Mouse (Mus musculus) left cerebral cortex, adult 8-10 months (tissue): ENCODE data around the gene Bcl9l. TPM values are rescaled to one million over a fixed set of nuclear protein-coding genes. Genes with fewer than 3 reads are reported as not detected.

Experiments used
- DNase-seq, 2 experiments: peaks; one replicate each; pipeline ENCODE4 v3.0.0; 2022; ENCODE audit warnings: low spot score in 2 of 2
- total RNA-seq, 4 experiments: library from RNA; stranded (reverse); gene quantifications; 2 replicates each; pipeline ENCODE4 v1.2.4; 2022

Bcl9l gene
- total RNA-seq, 4 experiments from 2014 or later, result 60.4 to 67.8 (median 61.9) TPM

DNA sequence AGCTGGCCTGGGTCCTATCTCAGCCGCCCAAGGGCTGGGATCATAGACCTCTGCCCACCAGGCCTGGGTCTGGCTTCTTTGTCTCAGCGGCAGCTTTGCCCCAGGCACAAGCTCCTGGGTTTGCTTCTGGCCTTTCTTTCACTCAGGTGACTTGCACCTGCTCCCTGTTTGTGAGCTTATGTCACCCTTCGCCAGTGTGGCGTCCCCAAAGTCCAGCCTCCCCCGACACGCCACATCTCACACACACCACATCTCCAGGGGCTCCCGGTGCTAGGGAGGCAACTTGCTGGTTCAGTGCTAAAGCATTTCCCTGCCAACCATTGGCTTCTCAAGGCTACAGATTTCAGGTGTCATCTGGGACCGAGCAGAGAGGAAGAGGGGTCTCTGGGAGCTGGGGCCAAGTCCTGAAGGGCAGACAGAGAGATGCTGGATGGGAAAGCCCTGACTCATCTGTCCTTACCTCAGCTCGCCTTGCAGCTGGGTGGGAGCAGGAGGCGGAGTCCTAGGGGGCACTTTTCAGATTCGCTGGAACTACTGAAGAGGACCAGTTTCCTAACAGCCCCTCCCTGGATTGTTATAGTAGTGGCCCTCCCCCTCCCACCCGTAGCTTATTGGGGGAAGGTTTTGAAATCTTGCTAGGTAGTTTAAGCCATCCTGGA, 14.3 kb downstream of the Bcl9l start:
- DNase-seq, result no peak

DNA sequence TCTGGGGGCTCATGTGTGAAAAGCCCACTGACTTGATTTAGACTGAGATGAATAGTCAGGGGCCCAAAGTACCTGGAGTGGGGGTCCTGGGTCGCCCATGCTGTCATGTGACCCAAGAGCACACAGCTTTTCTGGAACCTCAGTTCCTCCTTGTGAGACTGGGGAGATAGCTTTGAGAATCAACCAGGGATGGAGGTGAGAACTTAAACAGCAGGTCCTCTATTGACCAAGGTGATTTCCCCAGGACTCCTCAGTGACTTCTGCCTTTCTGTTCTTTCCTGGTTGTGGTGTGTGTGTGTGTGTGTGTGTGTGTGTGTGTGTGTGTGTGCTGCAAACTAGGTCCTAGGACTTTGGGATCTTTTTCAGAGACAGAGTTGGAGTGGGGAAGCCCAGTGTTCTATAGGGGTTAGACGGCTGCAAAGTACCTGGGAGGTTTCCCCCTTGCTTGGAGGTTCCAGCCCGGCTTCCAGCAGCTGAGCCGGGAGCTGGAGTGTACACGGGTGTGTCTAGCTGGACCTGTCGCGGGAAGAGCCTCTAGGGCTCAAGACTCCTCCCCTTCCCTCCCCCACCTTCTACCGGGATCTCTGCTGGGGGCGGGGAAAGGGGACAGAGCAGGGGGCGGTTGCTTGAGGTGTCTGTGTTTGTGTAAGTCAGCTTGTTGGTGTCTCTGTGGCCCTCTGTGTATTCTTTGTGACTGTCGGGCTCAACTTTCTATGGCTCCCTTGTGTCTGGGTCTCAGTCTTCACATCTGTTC, 15.2 kb downstream of the Bcl9l start:
- no peak for DNase-seq

DNA sequence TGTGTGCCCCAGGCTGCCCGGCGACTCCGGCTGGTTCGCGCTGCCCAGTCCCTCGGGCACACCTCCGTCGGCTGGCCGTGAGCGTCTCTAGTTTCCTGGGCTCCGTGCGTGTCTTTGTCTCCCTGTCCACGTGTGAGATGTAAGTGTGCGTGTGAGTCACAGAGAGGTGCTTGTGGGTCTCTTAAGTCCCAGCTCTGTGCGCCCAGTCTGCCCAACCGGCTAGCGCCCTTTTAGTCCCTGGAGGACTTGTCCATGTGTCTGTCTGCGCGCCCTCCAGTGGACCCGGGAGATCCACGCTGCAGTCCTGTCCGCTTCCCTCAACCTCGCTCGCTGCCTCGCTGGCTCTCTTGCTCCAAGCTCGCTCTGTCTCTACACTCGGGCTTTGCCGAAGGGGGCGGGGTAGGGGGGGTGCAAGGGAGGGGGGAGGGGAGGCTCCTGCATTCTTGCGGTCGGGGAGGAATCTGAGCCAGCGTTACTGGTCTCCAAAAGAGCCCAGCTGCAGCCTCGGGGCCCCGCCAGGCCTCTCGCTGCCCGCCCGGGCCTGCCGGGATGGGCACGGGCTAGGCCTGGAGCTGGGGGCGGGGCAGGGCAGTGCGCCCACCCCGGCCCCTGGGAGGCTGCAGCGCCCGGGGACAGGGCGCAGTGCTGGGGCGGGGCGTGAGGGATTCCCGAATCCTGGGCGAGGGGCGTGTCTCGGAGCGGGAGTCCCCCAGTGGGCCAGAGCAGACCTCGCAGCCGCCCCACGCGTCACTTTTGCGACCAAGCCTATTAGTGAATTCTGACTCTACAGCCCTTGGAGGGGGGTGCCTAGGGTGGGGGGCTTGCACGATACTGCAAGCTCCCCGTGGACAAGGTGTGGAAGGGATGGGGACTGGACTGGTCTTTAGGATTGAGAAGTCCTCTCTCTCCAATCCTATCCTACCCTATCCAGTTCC, 16.1 kb downstream of the Bcl9l start:
- DNase-seq, result peak in 1 of 2 experiments; percentile 58

DNA sequence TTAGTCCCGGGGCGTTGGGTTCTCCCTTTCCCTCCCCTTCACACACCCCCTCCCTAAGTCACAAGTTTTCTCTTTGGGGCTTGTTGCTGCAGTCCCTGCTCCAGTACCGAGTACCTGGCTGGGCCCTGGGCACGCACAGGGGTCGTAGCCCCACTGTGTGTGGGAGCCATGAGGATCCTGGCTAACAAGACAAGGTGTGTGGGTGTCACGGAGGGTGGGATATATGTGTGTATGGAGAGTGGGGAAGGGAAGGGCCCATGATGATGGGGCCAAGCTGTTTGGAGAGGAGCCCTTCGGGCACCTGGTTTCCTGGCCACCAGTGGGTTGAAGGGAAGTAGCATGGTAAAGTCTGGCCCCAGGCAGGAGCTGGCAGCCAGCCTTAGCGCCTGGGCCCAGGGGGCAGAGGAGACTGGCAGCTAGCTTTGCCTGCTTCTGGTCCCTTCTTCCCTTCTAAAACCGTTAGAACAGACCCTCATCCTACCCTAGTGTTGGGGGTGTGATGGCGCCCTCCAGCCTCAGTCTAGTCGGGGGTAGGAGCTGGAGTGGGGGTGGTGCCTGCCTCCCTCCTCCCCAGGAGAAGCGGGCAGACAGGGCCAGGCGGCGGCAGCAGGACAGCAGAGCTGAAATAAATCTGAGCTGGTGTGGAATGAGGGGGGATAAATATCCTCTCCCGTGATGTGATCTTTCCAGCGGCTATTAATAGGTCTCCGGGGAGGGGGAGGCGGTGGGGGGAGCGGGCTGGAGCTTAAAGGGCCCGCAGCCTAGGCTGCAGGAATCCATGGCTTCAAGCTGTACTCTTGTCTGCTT, 16.9 kb downstream of the Bcl9l start:
- no peak for DNase-seq

DNA sequence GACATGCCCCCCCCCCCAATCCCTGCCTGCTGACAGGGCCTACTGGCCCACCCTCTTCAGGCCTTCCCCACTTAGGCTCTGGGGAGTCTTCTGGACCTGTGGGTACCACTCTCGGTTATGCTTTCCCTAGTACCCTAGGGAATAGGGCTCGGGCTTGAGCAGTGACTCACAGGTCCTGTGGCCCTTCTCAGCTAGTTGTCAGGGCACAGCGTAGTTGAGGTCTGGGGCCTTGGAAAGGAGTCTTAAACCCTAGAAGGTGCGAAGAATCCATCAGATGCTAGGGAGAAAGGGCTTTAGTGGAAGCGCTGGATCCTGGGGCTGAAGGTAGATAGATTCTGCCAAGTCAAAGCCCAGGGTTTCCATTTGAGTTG, 17.5 kb downstream of the Bcl9l start:
- DNase-seq, result no peak

DNA sequence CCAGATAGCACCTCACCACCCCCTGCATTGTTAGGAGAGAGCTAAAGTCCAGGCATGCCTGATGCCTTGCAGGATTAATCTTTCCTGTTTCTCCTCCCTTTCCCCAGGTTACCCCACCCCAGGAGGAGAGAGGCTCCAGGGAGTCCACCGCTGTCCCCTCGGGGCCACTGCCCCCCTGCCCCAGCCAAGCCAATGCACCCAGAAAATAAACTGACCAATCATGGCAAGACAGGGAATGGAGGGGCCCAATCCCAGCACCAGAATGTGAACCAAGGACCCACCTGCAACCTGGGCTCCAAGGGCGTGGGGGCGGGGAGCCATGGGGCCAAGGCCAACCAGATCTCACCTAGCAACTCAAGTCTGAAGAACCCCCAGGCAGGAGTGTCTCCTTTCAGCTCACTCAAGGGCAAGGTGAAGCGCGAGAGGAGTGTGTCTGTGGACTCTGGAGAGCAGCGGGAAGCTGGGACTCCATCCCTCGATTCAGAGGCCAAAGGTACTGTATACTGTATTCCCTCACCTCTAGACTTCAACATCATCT, 18.1 kb downstream of the Bcl9l start:
- DNase-seq, result no peak

DNA sequence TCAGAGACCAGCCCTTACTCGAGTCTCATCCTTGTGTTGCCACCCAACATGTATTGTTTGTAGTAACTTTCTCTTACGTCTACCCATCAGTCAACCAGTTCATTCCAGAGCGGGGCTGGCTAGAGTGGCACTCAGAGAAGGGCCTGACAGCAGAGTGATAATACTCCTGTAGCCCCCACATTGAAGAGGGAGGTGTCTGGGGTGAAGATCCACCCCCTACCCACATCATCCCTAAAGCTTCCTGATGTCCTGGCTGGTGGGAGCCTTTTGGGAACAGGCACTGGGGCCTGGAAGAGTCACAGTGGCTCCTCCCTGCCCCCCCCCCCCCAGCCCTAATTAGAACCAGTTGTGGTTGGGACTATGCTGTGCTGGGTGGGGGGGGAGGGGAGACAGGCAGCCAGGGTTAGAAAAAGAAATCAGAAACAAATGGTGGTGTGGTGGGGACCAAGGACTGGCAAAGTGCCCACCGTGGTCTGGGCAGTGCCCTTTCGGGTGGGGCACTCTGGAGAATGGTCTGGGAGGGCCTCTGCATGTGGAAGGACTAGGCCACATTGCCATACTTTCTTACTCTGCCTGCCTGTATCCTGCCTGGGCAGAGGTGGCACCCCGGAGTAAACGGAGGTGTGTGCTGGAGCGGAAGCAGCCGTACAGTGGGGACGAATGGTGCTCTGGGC, 18.7 kb downstream of the Bcl9l start:
- no peak for DNase-seq

DNA sequence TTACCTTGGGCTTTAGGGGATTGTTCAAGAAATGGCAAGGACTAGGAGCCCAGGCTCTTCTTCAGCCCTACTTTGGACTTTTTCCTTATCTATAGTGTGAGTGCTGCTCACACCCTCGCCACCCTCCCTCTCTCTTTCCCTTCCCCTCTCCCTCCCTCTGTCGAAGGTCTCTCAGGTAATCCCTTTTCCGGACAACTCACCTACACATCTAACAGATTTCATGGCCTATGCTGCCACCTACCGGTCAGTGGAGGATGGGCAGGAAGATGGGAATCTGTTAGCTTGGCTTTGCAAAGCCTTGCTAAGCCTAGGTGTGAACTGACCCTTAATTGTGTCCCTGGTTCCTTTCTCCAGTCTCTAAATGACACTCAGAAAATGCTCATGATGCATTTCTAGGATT, 19.4 kb downstream of the Bcl9l start:
- DNase-seq, result peak in 1 of 2 experiments; percentile 85

DNA sequence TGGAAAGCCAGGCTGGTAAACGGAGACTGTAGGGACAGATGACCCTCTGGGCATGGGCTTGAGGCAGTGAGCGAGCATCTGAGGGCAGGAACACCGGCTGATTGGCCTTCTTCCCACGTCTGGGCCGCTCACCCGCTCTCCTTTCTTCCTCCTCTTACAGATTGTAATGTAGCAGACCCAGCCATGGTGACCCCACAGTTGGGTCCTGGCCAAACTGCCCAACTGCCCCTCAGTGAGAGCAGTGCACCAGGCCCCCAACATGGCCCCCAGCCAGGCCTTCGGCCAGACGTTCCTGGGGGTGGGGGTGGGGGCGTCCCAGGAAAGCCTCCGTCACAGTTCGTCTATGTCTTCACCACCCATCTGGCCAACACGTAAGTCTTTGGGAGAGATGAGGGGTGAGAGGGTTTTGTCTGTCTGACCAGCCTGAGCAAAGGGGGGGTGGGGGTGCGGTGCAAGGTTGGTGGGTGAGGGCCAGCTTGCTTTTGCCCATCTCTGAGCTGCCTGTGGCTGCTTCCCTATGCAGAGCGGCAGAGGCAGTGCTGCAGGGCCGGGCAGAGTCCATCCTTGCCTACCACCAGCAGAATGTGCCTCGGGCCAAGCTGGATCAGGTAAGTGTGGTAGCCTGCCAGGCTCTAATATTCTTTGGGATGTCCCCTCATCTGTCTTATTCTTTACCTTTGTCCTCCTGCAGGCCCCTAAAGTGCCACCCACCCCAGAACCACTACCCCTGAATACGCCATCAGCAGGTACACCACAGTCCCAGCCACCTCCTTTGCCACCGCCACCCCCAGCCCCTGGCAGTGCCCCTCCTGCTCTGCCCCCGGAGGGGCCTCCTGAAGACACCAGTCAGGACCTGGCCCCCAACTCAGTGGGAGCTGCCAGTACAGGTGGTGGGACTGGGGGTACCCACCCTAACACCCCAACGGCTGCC, 22.5 kb downstream of the Bcl9l start:
- DNase-seq, result no peak

DNA sequence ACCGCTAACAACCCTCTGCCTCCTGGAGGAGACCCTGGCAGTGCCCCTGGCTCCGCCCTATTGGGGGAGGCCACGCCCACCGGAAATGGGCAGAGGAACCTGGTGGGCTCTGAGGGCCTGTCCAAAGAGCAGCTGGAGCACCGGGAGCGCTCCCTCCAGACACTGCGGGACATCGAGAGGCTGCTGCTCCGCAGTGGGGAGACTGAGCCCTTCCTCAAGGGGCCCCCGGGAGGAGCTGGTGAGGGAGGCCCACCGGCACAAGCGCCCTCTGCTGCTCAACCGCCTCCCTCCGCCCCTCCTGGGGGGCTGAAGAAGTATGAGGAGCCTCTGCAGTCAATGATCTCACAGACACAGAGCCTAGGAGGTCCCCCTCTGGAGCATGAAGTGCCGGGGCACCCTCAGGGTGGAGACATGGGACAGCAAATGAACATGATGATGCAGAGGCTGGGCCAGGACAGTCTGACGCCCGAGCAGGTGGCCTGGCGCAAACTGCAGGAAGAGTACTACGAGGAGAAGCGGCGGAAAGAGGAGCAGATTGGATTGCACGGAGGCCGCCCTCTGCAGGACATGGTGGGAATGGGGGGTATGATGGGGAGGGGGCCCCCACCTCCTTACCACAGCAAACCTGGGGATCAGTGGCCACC, 23.3 kb downstream of the Bcl9l start:
- DNase-seq, result no peak

DNA sequence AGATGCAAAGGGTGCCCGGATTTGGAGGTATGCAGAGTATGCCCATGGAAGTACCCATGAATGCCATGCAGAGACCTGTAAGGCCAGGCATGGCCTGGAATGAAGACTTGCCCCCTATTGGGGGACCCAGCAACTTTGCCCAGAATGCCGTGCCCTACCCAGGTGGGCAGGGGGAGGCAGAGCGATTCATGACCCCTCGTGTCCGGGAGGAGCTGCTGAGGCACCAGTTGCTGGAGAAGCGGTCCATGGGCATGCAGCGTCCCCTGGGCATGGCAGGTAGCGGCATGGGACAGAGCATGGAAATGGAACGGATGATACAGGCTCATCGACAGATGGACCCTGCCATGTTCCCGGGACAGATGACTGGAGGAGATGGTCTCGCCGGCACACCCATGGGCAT, 23.9 kb downstream of the Bcl9l start:
- DNase-seq, result no peak

DNA sequence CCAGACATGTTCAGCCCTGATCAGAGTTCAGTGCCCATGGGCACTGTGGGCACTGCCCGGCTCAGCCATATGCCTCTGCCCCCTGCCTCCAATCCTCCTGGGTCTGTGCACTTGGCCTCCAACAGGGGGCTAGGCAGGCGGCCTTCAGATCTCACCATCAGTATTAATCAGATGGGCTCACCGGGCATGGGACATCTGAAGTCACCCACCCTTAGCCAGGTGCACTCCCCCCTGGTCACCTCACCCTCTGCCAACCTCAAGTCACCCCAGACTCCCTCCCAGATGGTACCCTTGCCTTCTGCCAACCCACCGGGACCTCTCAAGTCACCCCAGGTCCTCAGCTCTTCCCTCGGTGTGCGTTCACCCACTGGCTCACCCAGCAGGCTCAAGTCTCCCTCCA, 24.7 kb downstream of the Bcl9l start:
- no peak for DNase-seq

DNA sequence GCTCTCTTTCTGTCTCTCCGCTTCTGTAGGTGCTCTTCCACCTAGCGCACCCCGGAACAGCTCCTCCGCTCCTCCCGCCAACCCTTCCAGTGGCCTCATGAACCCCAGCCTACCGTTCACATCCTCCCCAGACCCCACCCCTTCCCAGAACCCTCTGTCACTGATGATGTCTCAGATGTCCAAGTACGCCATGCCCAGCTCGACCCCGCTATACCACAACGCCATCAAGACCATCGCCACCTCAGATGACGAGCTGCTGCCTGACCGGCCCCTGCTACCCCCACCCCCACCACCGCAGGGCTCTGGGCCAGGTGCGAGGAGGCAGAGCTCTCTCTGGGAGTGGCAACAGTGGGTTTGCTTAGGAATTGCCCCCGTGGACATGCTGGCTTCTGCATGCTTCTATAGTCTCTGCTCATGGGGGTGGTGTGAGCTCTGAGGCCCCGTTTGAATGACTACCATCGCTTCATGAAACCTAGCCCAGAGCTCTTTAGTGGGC, 25.5 kb downstream of the Bcl9l start:
- no peak for DNase-seq

DNA sequence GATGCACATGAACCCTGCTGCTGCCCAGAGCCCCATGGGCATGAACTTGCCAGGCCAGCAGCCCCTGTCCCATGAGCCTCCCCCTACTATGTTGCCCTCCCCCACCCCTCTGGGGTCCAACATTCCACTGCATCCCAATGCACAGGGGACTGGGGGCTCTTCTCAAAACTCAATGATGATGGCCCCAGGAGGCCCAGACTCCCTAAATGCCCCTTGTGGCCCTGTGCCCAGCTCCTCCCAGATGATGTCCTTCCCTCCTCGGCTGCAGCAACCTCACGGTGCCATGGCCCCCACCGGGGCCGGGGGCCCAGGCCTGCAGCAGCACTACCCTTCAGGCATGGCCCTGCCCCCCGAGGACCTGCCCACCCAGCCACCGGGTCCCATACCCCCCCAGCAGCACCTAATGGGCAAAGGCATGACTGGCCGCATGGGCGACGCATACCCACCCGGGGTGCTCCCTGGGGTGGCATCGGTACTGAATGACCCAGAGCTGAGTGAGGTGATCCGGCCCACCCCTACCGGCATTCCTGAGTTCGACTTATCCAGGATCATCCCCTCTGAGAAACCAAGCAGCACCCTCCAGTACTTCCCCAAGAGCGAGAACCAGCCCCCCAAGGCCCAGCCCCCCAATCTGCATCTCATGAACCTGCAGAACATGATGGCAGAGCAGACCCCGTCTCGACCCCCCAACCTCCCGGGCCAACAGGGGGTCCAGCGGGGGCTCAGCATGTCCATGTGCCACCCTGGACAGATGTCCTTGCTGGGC, 26.3 kb downstream of the Bcl9l start:
- DNase-seq, result no peak

DNA sequence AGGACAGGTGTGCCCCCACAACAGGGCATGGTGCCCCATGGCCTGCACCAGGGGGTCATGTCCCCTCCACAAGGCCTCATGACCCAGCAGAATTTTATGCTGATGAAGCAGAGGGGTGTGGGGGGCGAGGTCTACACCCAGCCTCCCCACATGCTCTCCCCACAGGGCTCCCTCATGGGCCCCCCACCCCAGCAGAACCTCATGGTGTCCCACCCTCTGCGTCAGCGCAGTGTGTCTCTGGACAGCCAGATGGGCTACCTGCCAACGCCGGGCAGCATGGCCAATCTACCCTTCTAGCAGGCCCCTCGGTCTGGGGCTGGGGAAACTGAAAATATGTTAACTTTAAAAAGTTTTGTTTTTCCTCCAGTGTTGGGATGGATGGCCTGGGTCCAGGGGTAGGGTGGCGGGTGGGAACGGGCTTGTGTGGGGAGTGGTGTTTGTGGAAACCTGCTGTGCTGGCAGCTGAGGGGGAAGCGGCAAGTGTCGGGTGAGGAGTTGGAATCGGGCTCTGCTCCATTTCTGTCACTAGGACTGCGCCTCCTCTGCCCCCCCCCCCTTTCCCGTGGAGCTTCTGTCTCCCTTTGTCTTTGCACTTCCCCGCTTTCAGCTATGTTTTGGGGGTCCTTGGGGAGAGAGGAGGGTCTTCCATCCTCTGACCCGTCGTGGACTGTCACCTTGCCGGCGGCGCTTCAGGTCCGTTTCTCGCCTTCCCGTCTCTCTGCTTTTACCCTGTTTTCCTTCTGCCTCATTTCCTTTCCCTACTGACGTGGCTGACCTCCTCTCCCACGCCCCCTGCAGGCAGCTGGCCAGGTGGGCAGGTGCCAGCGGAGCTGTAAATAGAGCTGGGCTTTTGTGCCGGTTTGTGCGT, 27.1 kb downstream of the Bcl9l start:
- DNase-seq, result peak in 1 of 2 experiments; percentile 81

DNA sequence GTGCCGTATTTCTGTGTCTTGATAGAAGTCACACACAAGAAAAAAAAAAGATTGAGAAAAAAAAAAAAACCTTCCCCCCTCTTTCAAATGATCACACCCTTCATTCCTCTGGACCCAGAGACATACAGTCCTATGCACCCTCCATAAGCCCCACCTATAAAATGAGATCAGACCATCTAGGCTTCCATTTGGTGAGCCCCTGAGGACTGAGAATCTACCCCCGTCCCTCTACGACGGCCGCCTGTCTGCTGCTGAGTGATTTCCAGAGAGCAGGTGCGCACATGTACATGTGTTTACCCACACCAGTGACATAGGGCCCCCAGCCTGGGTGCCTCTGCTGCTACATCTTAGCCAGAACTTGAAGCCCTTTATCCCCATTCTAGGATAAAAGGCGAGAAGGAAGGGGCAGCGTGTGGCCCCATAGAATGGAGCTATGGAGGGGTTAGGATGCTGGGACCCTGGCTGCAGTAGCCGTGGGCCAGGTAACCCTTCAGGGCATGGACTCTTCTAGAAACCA, 27.8 kb downstream of the Bcl9l start:
- no peak for DNase-seq
